ENCODE assay signal across 10 mouse cellular contexts in the genomic region with DNA sequence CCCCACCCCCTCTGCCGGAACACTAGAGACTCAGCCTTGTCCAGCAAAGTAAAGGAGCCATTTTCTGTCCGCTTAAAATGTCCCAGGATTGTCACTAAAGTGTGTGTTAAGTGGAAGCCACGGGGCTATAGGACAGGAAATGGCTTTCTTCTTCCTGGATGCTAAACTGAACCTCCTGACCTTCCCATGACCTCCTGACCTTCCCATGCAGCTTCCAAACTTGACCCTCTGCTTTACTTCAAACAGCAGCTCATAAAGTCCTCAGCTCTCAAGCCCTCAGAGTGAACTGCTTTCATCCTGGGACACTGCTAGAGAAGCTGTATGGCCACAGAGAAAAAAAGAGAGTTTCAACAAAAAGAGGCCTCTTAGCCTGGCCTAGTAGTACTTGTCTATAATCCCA. TPM values are rescaled to one million over a fixed set of nuclear protein-coding genes. Genes with fewer than 3 reads are reported as not detected.
DNase-seq lines count a peak whose midpoint lies in the region; ATAC-seq and TF ChIP-seq lines count a peak whose summit lies in the region.
"Had no signal": no experiment of that assay in that cellular context is flagged by ENCODE, and none has a peak within 500 bp of the region (broad histone marks: within the 10 kb centered on the region; RNA-seq: fewer than 3 reads in every experiment).

No protein-coding gene starts in this region.

- H3K27me3 ChIP-seq in embryonic facial prominence, embryonic 12.5 days: peaks cover 14% of the 10 kb centered on the region
- H3K27me3 ChIP-seq in embryonic facial prominence, embryonic 10.5 days (replicated peaks; ENCODE audit: low read depth, poor library complexity, severe bottlenecking): peaks cover 33% of the 10 kb centered on the region
- peaks cover 35% of the 10 kb centered on the region for H3K27me3 ChIP-seq in hindbrain, embryonic 13.5 days
- peaks cover 17% of the 10 kb centered on the region for H3K27me3 ChIP-seq in hindbrain, embryonic 11.5 days (ENCODE audit: control insufficient read depth, insufficient read depth, low read length)
- no peaks in the 10 kb centered on the region for H3K27me3 ChIP-seq in intestine, postnatal 0 days (replicated peaks; ENCODE audit: control insufficient read depth, insufficient read depth, low read length)
- H3K27me3 ChIP-seq in midbrain, embryonic 13.5 days: peaks cover 39% of the 10 kb centered on the region
- H3K27me3 ChIP-seq: Patski had no signal

- ATAC-seq in embryonic facial prominence, embryonic 12.5 days (ENCODE audit: insufficient number of reproducible peaks, insufficient read depth, low FRiP score, low TSS enrichment): no peak
- ATAC-seq in hindbrain, embryonic 13.5 days (ENCODE audit: low FRiP score): no peak
- ATAC-seq in hindbrain, embryonic 11.5 days (ENCODE audit: low FRiP score): no peak
- ATAC-seq in intestine, postnatal 0 days: no peak
- ATAC-seq in midbrain, embryonic 13.5 days: no peak

- H3K27ac ChIP-seq in embryonic facial prominence, embryonic 12.5 days: no peak overlapping the region
- no peak overlapping the region for H3K27ac ChIP-seq in embryonic facial prominence, embryonic 10.5 days (replicated peaks)
- H3K27ac ChIP-seq in hindbrain, embryonic 13.5 days: no peak overlapping the region
- H3K27ac ChIP-seq in hindbrain, embryonic 11.5 days (ENCODE audit: low read depth, low read length): no peak overlapping the region
- H3K27ac ChIP-seq in intestine, postnatal 0 days (ENCODE audit: low read depth, low read length): peak overlapping the region; percentile 95; the same call in 1 of the 2 replicates
- no peak overlapping the region for H3K27ac ChIP-seq in midbrain, embryonic 13.5 days
- H3K27ac ChIP-seq: hindbrain, embryonic 15.5 days had no signal

- WGBS in embryonic facial prominence, embryonic 12.5 days: 43% methylated on average over 3 of the region's 3 CpGs
- WGBS in embryonic facial prominence, embryonic 10.5 days: 41% methylated on average over 3 of the region's 3 CpGs
- 58% methylated on average over 3 of the region's 3 CpGs for WGBS in hindbrain, embryonic 13.5 days
- WGBS in hindbrain, embryonic 11.5 days: 42% methylated on average over 3 of the region's 3 CpGs
- 56% methylated on average over 3 of the region's 3 CpGs for WGBS in intestine, postnatal 0 days
- WGBS in midbrain, embryonic 13.5 days: 62% methylated on average over 3 of the region's 3 CpGs

- H3K4me1 ChIP-seq in embryonic facial prominence, embryonic 12.5 days: peaks cover 21% of the 10 kb centered on the region
- peaks cover 43% of the 10 kb centered on the region for H3K4me1 ChIP-seq in embryonic facial prominence, embryonic 10.5 days
- peaks cover 37% of the 10 kb centered on the region for H3K4me1 ChIP-seq in hindbrain, embryonic 13.5 days (replicated peaks)
- H3K4me1 ChIP-seq in hindbrain, embryonic 11.5 days (replicated peaks; ENCODE audit: control insufficient read depth, insufficient read depth, low read length): peaks cover 8% of the 10 kb centered on the region
- peaks cover 6% of the 10 kb centered on the region; the same call in 1 of the 2 replicates for H3K4me1 ChIP-seq in intestine, postnatal 0 days (replicated peaks; ENCODE audit: control insufficient read depth, insufficient read depth, low read length)
- peaks cover 28% of the 10 kb centered on the region for H3K4me1 ChIP-seq in midbrain, embryonic 13.5 days (replicated peaks)

- no peak for TF ChIP-seq CTCF in intestine, postnatal 0 days (IDR thresholded peaks at IDR 0.05; ENCODE audit: low read depth)

- H3K4me3 ChIP-seq in embryonic facial prominence, embryonic 12.5 days: no peak overlapping the region
- H3K4me3 ChIP-seq in embryonic facial prominence, embryonic 10.5 days: no peak overlapping the region
- no peak overlapping the region for H3K4me3 ChIP-seq in hindbrain, embryonic 13.5 days
- H3K4me3 ChIP-seq in hindbrain, embryonic 11.5 days (ENCODE audit: low read depth, low read length): no peak overlapping the region
- no peak overlapping the region for H3K4me3 ChIP-seq in intestine, postnatal 0 days (ENCODE audit: low read depth, low read length)
- H3K4me3 ChIP-seq in midbrain, embryonic 13.5 days (replicated peaks): 0 out of 2 replicates have a peak overlapping the region, but pooled peaks have one; percentile 57

- no peaks in the 10 kb centered on the region for H3K9me3 ChIP-seq in embryonic facial prominence, embryonic 12.5 days
- H3K9me3 ChIP-seq in embryonic facial prominence, embryonic 10.5 days: no peaks in the 10 kb centered on the region
- H3K9me3 ChIP-seq in hindbrain, embryonic 13.5 days: no peaks in the 10 kb centered on the region
- H3K9me3 ChIP-seq in hindbrain, embryonic 11.5 days (ENCODE audit: control insufficient read depth, low read length): no peaks in the 10 kb centered on the region
- H3K9me3 ChIP-seq in intestine, postnatal 0 days (ENCODE audit: control insufficient read depth): no peaks in the 10 kb centered on the region
- no peaks in the 10 kb centered on the region for H3K9me3 ChIP-seq in midbrain, embryonic 13.5 days
- H3K9me3 ChIP-seq: hindbrain, embryonic 15.5 days had no signal

- no peaks in the 10 kb centered on the region for H3K36me3 ChIP-seq in embryonic facial prominence, embryonic 12.5 days
- no peaks in the 10 kb centered on the region for H3K36me3 ChIP-seq in embryonic facial prominence, embryonic 10.5 days (replicated peaks)
- H3K36me3 ChIP-seq in hindbrain, embryonic 13.5 days: no peaks in the 10 kb centered on the region
- H3K36me3 ChIP-seq in hindbrain, embryonic 11.5 days (ENCODE audit: control insufficient read depth, insufficient read depth, low read length): no peaks in the 10 kb centered on the region
- H3K36me3 ChIP-seq in intestine, postnatal 0 days (ENCODE audit: control insufficient read depth, insufficient read depth): no peaks in the 10 kb centered on the region
- H3K36me3 ChIP-seq in midbrain, embryonic 13.5 days: no peaks in the 10 kb centered on the region
- H3K36me3 ChIP-seq: hindbrain, embryonic 15.5 days had no signal

- no peak overlapping the region for H3K9ac ChIP-seq in embryonic facial prominence, embryonic 12.5 days
- no peak overlapping the region for H3K9ac ChIP-seq in hindbrain, embryonic 13.5 days
- H3K9ac ChIP-seq in hindbrain, embryonic 11.5 days (ENCODE audit: low read depth, low read length): no peak overlapping the region
- no peak overlapping the region for H3K9ac ChIP-seq in intestine, postnatal 0 days (ENCODE audit: low read depth, low read length)
- H3K9ac ChIP-seq in midbrain, embryonic 13.5 days (replicated peaks): no peak overlapping the region

- no peak for DNase-seq in embryonic facial prominence, embryonic 10.5 days (ENCODE audit: low spot score)
- no peak for DNase-seq in hindbrain, embryonic 11.5 days (ENCODE audit: low spot score)
- no peak for DNase-seq in T-cell, adult 2 months (ENCODE audit: low spot score)
- DNase-seq in right cerebral cortex, postnatal 14 days: no peak

- H3K4me2 ChIP-seq in embryonic facial prominence, embryonic 12.5 days (replicated peaks): peak overlapping the region; percentile 90
- peak overlapping the region; percentile 90; the same call in 1 of the 2 replicates for H3K4me2 ChIP-seq in hindbrain, embryonic 13.5 days
- no peak overlapping the region for H3K4me2 ChIP-seq in hindbrain, embryonic 11.5 days (replicated peaks; ENCODE audit: low read depth, low read length)
- peak overlapping the region; percentile 91 for H3K4me2 ChIP-seq in intestine, postnatal 0 days (replicated peaks; ENCODE audit: low read depth)
- H3K4me2 ChIP-seq in midbrain, embryonic 13.5 days (replicated peaks): no peak overlapping the region

RNA-seq across cellular contexts. Expression of a gene that starts 0.7 kb away (rescaled TPM):
- polyA plus RNA-seq in embryonic facial prominence, embryonic 12.5 days (2016; fragmentation: Nextera tagmentation; extraction: Ambion mirVana): 23.0 and 25.1 TPM in 2 replicates
- 16.3 and 16.8 TPM in 2 replicates for polyA plus RNA-seq in embryonic facial prominence, embryonic 10.5 days (2016; fragmentation: Nextera tagmentation; extraction: Ambion mirVana)
- 58.0 and 59.0 TPM in 2 replicates for polyA plus RNA-seq in hindbrain, embryonic 13.5 days (2015; fragmentation: Nextera tagmentation; extraction: Ambion mirVana)
- polyA plus RNA-seq in hindbrain, embryonic 11.5 days (2014; fragmentation: Nextera tagmentation; extraction: Ambion mirVana): 13.5 and 14.7 TPM in 2 replicates
- polyA plus RNA-seq in intestine, postnatal 0 days (2015; fragmentation: Nextera tagmentation; extraction: Ambion mirVana): 51.0 and 52.1 TPM in 2 replicates
- polyA plus RNA-seq in midbrain, embryonic 13.5 days (2015; fragmentation: Nextera tagmentation; extraction: Ambion mirVana): 51.2 and 54.5 TPM in 2 replicates

RNA-seq across cellular contexts. Expression of a gene that starts 19.6 kb away (rescaled TPM):
- polyA plus RNA-seq in embryonic facial prominence, embryonic 12.5 days (2016; fragmentation: Nextera tagmentation; extraction: Ambion mirVana): 145 and 154 TPM in 2 replicates
- 180 and 184 TPM in 2 replicates for polyA plus RNA-seq in embryonic facial prominence, embryonic 10.5 days (2016; fragmentation: Nextera tagmentation; extraction: Ambion mirVana)
- polyA plus RNA-seq in hindbrain, embryonic 13.5 days (2015; fragmentation: Nextera tagmentation; extraction: Ambion mirVana): 119 and 136 TPM in 2 replicates
- polyA plus RNA-seq in hindbrain, embryonic 11.5 days (2014; fragmentation: Nextera tagmentation; extraction: Ambion mirVana): 159 and 165 TPM in 2 replicates
- 70.4 and 75.1 TPM in 2 replicates for polyA plus RNA-seq in intestine, postnatal 0 days (2015; fragmentation: Nextera tagmentation; extraction: Ambion mirVana)
- polyA plus RNA-seq in midbrain, embryonic 13.5 days (2015; fragmentation: Nextera tagmentation; extraction: Ambion mirVana): 133 and 140 TPM in 2 replicates

RNA-seq across cellular contexts. Expression of a gene that starts 38.7 kb away (rescaled TPM):
- polyA plus RNA-seq in embryonic facial prominence, embryonic 12.5 days (2016; fragmentation: Nextera tagmentation; extraction: Ambion mirVana): 141 and 144 TPM in 2 replicates
- 193 and 200 TPM in 2 replicates for polyA plus RNA-seq in embryonic facial prominence, embryonic 10.5 days (2016; fragmentation: Nextera tagmentation; extraction: Ambion mirVana)
- polyA plus RNA-seq in hindbrain, embryonic 13.5 days (2015; fragmentation: Nextera tagmentation; extraction: Ambion mirVana): 197 and 202 TPM in 2 replicates
- polyA plus RNA-seq in hindbrain, embryonic 11.5 days (2014; fragmentation: Nextera tagmentation; extraction: Ambion mirVana): 124 and 145 TPM in 2 replicates
- 88.1 and 95.1 TPM in 2 replicates for polyA plus RNA-seq in intestine, postnatal 0 days (2015; fragmentation: Nextera tagmentation; extraction: Ambion mirVana)
- polyA plus RNA-seq in midbrain, embryonic 13.5 days (2015; fragmentation: Nextera tagmentation; extraction: Ambion mirVana): 202 and 203 TPM in 2 replicates

RNA-seq across cellular contexts. Expression of a gene that starts 38.7 kb away (rescaled TPM):
- 61.8 and 66.3 TPM in 2 replicates for polyA plus RNA-seq in embryonic facial prominence, embryonic 12.5 days (2016; fragmentation: Nextera tagmentation; extraction: Ambion mirVana)
- polyA plus RNA-seq in embryonic facial prominence, embryonic 10.5 days (2016; fragmentation: Nextera tagmentation; extraction: Ambion mirVana): 48.1 and 49.6 TPM in 2 replicates
- 55.4 and 59.1 TPM in 2 replicates for polyA plus RNA-seq in hindbrain, embryonic 13.5 days (2015; fragmentation: Nextera tagmentation; extraction: Ambion mirVana)
- polyA plus RNA-seq in hindbrain, embryonic 11.5 days (2014; fragmentation: Nextera tagmentation; extraction: Ambion mirVana): 52.3 and 55.0 TPM in 2 replicates
- polyA plus RNA-seq in intestine, postnatal 0 days (2015; fragmentation: Nextera tagmentation; extraction: Ambion mirVana): 79.4 and 80.7 TPM in 2 replicates
- 56.1 and 61.6 TPM in 2 replicates for polyA plus RNA-seq in midbrain, embryonic 13.5 days (2015; fragmentation: Nextera tagmentation; extraction: Ambion mirVana)

RNA-seq across cellular contexts. Expression of a gene that starts 41.1 kb away (rescaled TPM):
- polyA plus RNA-seq in embryonic facial prominence, embryonic 12.5 days (2016; fragmentation: Nextera tagmentation; extraction: Ambion mirVana): 51.5 and 51.9 TPM in 2 replicates
- 23.0 and 24.1 TPM in 2 replicates for polyA plus RNA-seq in embryonic facial prominence, embryonic 10.5 days (2016; fragmentation: Nextera tagmentation; extraction: Ambion mirVana)
- 6.3 and 7.8 TPM in 2 replicates for polyA plus RNA-seq in hindbrain, embryonic 13.5 days (2015; fragmentation: Nextera tagmentation; extraction: Ambion mirVana)
- polyA plus RNA-seq in hindbrain, embryonic 11.5 days (2014; fragmentation: Nextera tagmentation; extraction: Ambion mirVana): 18.5 and 19.2 TPM in 2 replicates
- 7.2 and 7.7 TPM in 2 replicates for polyA plus RNA-seq in intestine, postnatal 0 days (2015; fragmentation: Nextera tagmentation; extraction: Ambion mirVana)
- polyA plus RNA-seq in midbrain, embryonic 13.5 days (2015; fragmentation: Nextera tagmentation; extraction: Ambion mirVana): 4.0 and 6.0 TPM in 2 replicates

Comparison
In these comparisons a context has a peak if more than half of its experiments do, and no peak if none do; other contexts are left out.
1. H3K4me2 ChIP-seq: peak in embryonic facial prominence, embryonic 12.5 days (single experiment), hindbrain, embryonic 13.5 days (single experiment) and intestine, postnatal 0 days (single experiment); none in hindbrain, embryonic 11.5 days (single experiment) and midbrain, embryonic 13.5 days (single experiment).